24 mouse cellular contexts compared by ENCODE assay signal in genomic region chr12:24541426-24542154, GRCm38 (mm10). TPM values are rescaled to one million over a fixed set of nuclear protein-coding genes. Genes with fewer than 3 reads are reported as not detected.
DNase-seq lines count a peak whose midpoint lies in the region; ATAC-seq and TF ChIP-seq lines count a peak whose summit lies in the region.
"Had no signal": no experiment of that assay in that cellular context is flagged by ENCODE, and none has a peak within 500 bp of the region (broad histone marks: within the 10 kb centered on the region; RNA-seq: fewer than 3 reads in every experiment).

No protein-coding gene starts in this region.

- H3K9ac ChIP-seq in MEL (ENCODE audit: control insufficient read depth, low read depth, low read length, poor library complexity, severe bottlenecking), result no peak overlapping the region
- no peak overlapping the region for H3K9ac ChIP-seq in forebrain, embryonic 12.5 days
- H3K9ac ChIP-seq: embryonic facial prominence, embryonic 12.5 days; forebrain, embryonic 13.5 days; intestine, embryonic 15.5 days; limb, embryonic 12.5 days had no signal

- H3K27ac ChIP-seq in MEL (ENCODE audit: control insufficient read depth, low read depth, low read length), result no peak overlapping the region
- no peak overlapping the region for H3K27ac ChIP-seq in forebrain, embryonic 12.5 days
- H3K27ac ChIP-seq: embryonic facial prominence, embryonic 12.5 days; forebrain, embryonic 13.5 days; hindbrain, embryonic 10.5 days; intestine, embryonic 15.5 days; limb, embryonic 12.5 days had no signal

- H3K36me3 ChIP-seq in E14TG2a.4 (ENCODE audit: insufficient read depth, low read length) (peaks cover 36% of the 10 kb centered on the region), MEL (ENCODE audit: control insufficient read depth in 1 of 2, insufficient read depth in 2 of 2, low read length in 2 of 2) (peaks cover 0 to 14% of the 10 kb centered on the region in 2 experiments; a peak in 2 of 4 replicates)
- peaks cover 10% of the 10 kb centered on the region; the same call in 1 of the 2 replicates for H3K36me3 ChIP-seq in forebrain, embryonic 12.5 days (replicated peaks)

- peak; percentile 79 for DNase-seq in heart, adult 11 months
- DNase-seq in heart, adult 18-20 months, result no peak
- DNase-seq in MEL (ENCODE audit: low read depth, low spot score), result peak; percentile 39
- no peak for DNase-seq in thymus, postnatal 0 days (ENCODE audit: low spot score)
- DNase-seq: cerebellum, adult 18-20 months; cerebellum, postnatal 14 days; kidney, adult 8-10 months; kidney, postnatal 10 days; lung, adult 18-20 months; lung, postnatal 10 days; thymus, postnatal 25 days had no signal

- H3K27me3 ChIP-seq in E14TG2a.4 (ENCODE audit: insufficient read depth, low read length) (no peaks in the 10 kb centered on the region), MEL (ENCODE audit: control insufficient read depth in 1 of 2, insufficient read depth in 2 of 2, low read length in 2 of 2) (no peaks in the 10 kb centered on the region)
- no peaks in the 10 kb centered on the region for H3K27me3 ChIP-seq in forebrain, embryonic 12.5 days
- H3K27me3 ChIP-seq: embryonic facial prominence, embryonic 12.5 days; forebrain, embryonic 13.5 days; intestine, embryonic 15.5 days; limb, embryonic 12.5 days had no signal

- no peak for TF ChIP-seq EP300 in MEL (IDR thresholded peaks at IDR 0.05; ENCODE audit: low read depth in 1 of 2, low read length in 2 of 2)

- 88% methylated on average over 16 of the region's 16 CpGs for WGBS in forebrain, embryonic 12.5 days

- TF ChIP-seq POLR2A in MEL (IDR thresholded peaks at IDR 0.05; ENCODE audit: control insufficient read depth in 1 of 2, insufficient read depth in 1 of 2, low read depth in 1 of 2, low read length in 2 of 2, poor library complexity in 1 of 2), result no peak

- no peak for TF ChIP-seq RAD21 in MEL (IDR thresholded peaks at IDR 0.05; ENCODE audit: low read depth, low read length)

- ATAC-seq in granulocyte monocyte progenitor cell, adult 5-6 weeks (replicated peaks; ENCODE audit: poor library complexity, severe bottlenecking), result peak; percentile 62
- ATAC-seq in forebrain, embryonic 12.5 days (ENCODE audit: low FRiP score), result no peak
- ATAC-seq: forebrain, embryonic 13.5 days; hindbrain, embryonic 16.5 days; intestine, embryonic 15.5 days had no signal

- no peaks in the 10 kb centered on the region for H3K9me3 ChIP-seq in E14TG2a.4 (ENCODE audit: low read length)
- no peaks in the 10 kb centered on the region for H3K9me3 ChIP-seq in MEL (replicated peaks; ENCODE audit: insufficient read depth, low read length)
- no peaks in the 10 kb centered on the region for H3K9me3 ChIP-seq in forebrain, embryonic 12.5 days
- H3K9me3 ChIP-seq: embryonic facial prominence, embryonic 12.5 days; forebrain, embryonic 13.5 days; hindbrain, embryonic 10.5 days; intestine, embryonic 15.5 days; limb, embryonic 12.5 days had no signal

- H3K4me3 ChIP-seq in E14TG2a.4 (replicated peaks; ENCODE audit: low read length), result 0 out of 2 replicates have a peak overlapping the region, but pooled peaks have one; percentile 17
- H3K4me3 ChIP-seq in MEL (ENCODE audit: control insufficient read depth in 1 of 2, insufficient read depth in 1 of 2, low read depth in 2 of 2, low read length in 2 of 2), result no peak overlapping the region
- H3K4me3 ChIP-seq in forebrain, embryonic 12.5 days (replicated peaks), result no peak overlapping the region
- H3K4me3 ChIP-seq: embryonic facial prominence, embryonic 12.5 days; erythroblast, embryonic 14.5 days; forebrain, embryonic 13.5 days; hindbrain, embryonic 10.5 days; intestine, embryonic 15.5 days; limb, embryonic 12.5 days had no signal

- no peaks in the 10 kb centered on the region for H3K79me2 ChIP-seq in MEL (ENCODE audit: control insufficient read depth, insufficient read depth, low read length, poor library complexity)

- no peak for TF ChIP-seq CTCF in E14TG2a.4 (conservative IDR thresholded peaks at IDR 0.05; ENCODE audit: low read length)
- TF ChIP-seq CTCF in MEL (IDR thresholded peaks at IDR 0.05 in 2 of 3, conservative IDR thresholded peaks at IDR 0.05 in 1 of 3; ENCODE audit: control insufficient read depth in 1 of 3, insufficient read depth in 1 of 3, low read depth in 2 of 3, low read length in 3 of 3, poor library complexity in 1 of 3, severe bottlenecking in 1 of 3), result no peak

- H3K4me1 ChIP-seq in E14TG2a.4 (replicated peaks; ENCODE audit: low read depth, low read length) (peaks cover 22% of the 10 kb centered on the region), MEL (ENCODE audit: control insufficient read depth in 1 of 2, insufficient read depth in 2 of 2, low read length in 2 of 2) (peaks cover 12 to 17% of the 10 kb centered on the region in 2 experiments)
- H3K4me1 ChIP-seq in forebrain, embryonic 12.5 days, result peaks cover 12% of the 10 kb centered on the region
- H3K4me1 ChIP-seq: embryonic facial prominence, embryonic 12.5 days; intestine, embryonic 15.5 days; limb, embryonic 12.5 days had no signal

- H3K4me2 ChIP-seq in forebrain, embryonic 12.5 days, result no peak overlapping the region
- H3K4me2 ChIP-seq: embryonic facial prominence, embryonic 12.5 days; forebrain, embryonic 13.5 days; heart, embryonic 11.5 days; intestine, embryonic 15.5 days; limb, embryonic 12.5 days; liver, embryonic 11.5 days; midbrain, embryonic 11.5 days had no signal

TF ChIP-seq in MEL, 35 proteins besides CTCF, POLR2A, EP300 and RAD21:
- TF ChIP-seq TCF12 (IDR thresholded peaks at IDR 0.05; ENCODE audit: low read depth, low read length), result no peak
- no peak for TF ChIP-seq ZMIZ1 (IDR thresholded peaks at IDR 0.05; ENCODE audit: low read depth, low read length)
- no peak for TF ChIP-seq MAFK (IDR thresholded peaks at IDR 0.05; ENCODE audit: borderline replicate concordance, low read depth, low read length)
- TF ChIP-seq GATA1 (IDR thresholded peaks at IDR 0.05; ENCODE audit: low read depth, low read length), result no peak
- TF ChIP-seq USF1 (IDR thresholded peaks at IDR 0.05; ENCODE audit: low read depth, low read length), result no peak
- TF ChIP-seq USF2 (IDR thresholded peaks at IDR 0.05; ENCODE audit: borderline replicate concordance in 1 of 2, insufficient read depth in 1 of 2, low read depth in 1 of 2, low read length in 2 of 2), result no peak
- no peak for TF ChIP-seq CHD2 (IDR thresholded peaks at IDR 0.05; ENCODE audit: low read length)
- TF ChIP-seq NRF1 (IDR thresholded peaks at IDR 0.05; ENCODE audit: insufficient read depth, low read depth, low read length, poor library complexity, severe bottlenecking), result no peak

RNA-seq across cellular contexts. Expression of gene Grhl1, which starts 30.5 kb away (rescaled TPM):
- total RNA-seq in heart, adult 18-20 months (2021), result under 1 TPM; 0.35 to 0.54 TPM
- total RNA-seq in MEL (2012; rRNA removed), result 0.50 and 0.69 TPM in 2 replicates
- 1 to 10 TPM in 1 of 2 experiments, not detected in 1; 1.3 TPM for polyA plus RNA-seq in MEL (2012; ENCODE audit: insufficient read depth in 1 of 2, insufficient read length in 2 of 2, low read depth in 1 of 2, low replicate concordance in 2 of 2, missing spikeins in 1 of 2)
- total RNA-seq in granulocyte monocyte progenitor cell, adult 5-6 weeks (2014; fragmentation: Nextera tagmentation), result 0.53 TPM in 1 of 2 replicates, not detected in the other
- total RNA-seq in granulocyte monocyte progenitor cell, adult 5-6 weeks (2017), result 0.62 and 0.73 TPM in 2 replicates
- 1.5 TPM in 2 replicates for polyA plus RNA-seq in thymus, postnatal 0 days (2015; fragmentation: Nextera tagmentation; extraction: Ambion mirVana)
- polyA plus RNA-seq in forebrain, embryonic 12.5 days (2016; fragmentation: Nextera tagmentation; extraction: Ambion mirVana), result 0.52 and 1.0 TPM in 2 replicates

RNA-seq across cellular contexts. Expression of gene Taf1b, which starts 43.4 kb away (rescaled TPM):
- total RNA-seq in heart, adult 18-20 months (2021), result 10 to 100 TPM; 10.1 to 11.1 TPM
- total RNA-seq in MEL (2012; rRNA removed), result 28.0 and 28.1 TPM in 2 replicates
- polyA plus RNA-seq in MEL (2012; ENCODE audit: insufficient read depth in 1 of 2, insufficient read length in 2 of 2, low read depth in 1 of 2, low replicate concordance in 2 of 2, missing spikeins in 1 of 2), result 10 to 100 TPM in 1 of 2 experiments, not detected in 1; 26.4 TPM
- 21.4 and 28.4 TPM in 2 replicates for total RNA-seq in granulocyte monocyte progenitor cell, adult 5-6 weeks (2014; fragmentation: Nextera tagmentation)
- 39.6 and 41.3 TPM in 2 replicates for total RNA-seq in granulocyte monocyte progenitor cell, adult 5-6 weeks (2017)
- 43.6 and 45.8 TPM in 2 replicates for polyA plus RNA-seq in thymus, postnatal 0 days (2015; fragmentation: Nextera tagmentation; extraction: Ambion mirVana)
- polyA plus RNA-seq in forebrain, embryonic 12.5 days (2016; fragmentation: Nextera tagmentation; extraction: Ambion mirVana), result 34.5 and 34.6 TPM in 2 replicates

Comparison
In these comparisons a context has a peak if more than half of its experiments do, and no peak if none do; other contexts are left out.
1. DNase-seq: peak in heart, adult 11 months (single experiment) and MEL (single experiment); none in heart, adult 18-20 months (0 of 2) and thymus, postnatal 0 days (single experiment).